Mouse (Mus musculus): ENCODE results near the gene Pet117.

GRCm38 (mm10) chr2:144416859-144417258 is 48.1 kb downstream of the Pet117 start:
- TF ChIP-seq CTCF (IDR thresholded peaks at IDR 0.05; ENCODE audit: borderline replicate concordance, extremely low read depth, insufficient read depth, insufficient read length) (no peak), POLR2A (IDR thresholded peaks at IDR 0.05; ENCODE audit: borderline replicate concordance, extremely low read depth, insufficient read depth, insufficient read length, poor library complexity, severe bottlenecking) (no peak)

Data from brain, embryonic 14.5 days (tissue).